Mouse (Mus musculus) cerebellum, adult 18-20 months (tissue): ENCODE results near the gene 1520401A03Rik.
A peak's percentile ranks its signal among the peaks of the same experiment; 100 is the strongest.
"Not testable (repeated sequence)": the region's sequence is repeated elsewhere in the genome, so short reads cannot be mapped to it uniquely, and the experiment has no call there.

ENCODE experiments used
- DNase-seq, 2 experiments: peaks; one replicate each; pipeline ENCODE4 v3.0.0; 2021

Gene 1520401A03Rik

GRCm38 (mm10) chr17:23722376-23723125 lies at the start of gene 1520401A03Rik:
Gene 1520401A03Rik, minus strand, starts transcription at chr17:23722783.
- DNase-seq: no peak

GRCm38 (mm10) chr17:23772219-23772556 lies 49.6 kb upstream of the 1520401A03Rik start:
- DNase-seq: not testable (repeated sequence)

- DNase-seq: peak; percentile 99
These were observed 49.0 kb upstream of the 1520401A03Rik start, which contains the start of gene Flywch1 for GRCm38 (mm10) chr17:23771284-23772218. Gene Flywch1, minus strand, starts transcription at chr17:23771602.

DNA sequence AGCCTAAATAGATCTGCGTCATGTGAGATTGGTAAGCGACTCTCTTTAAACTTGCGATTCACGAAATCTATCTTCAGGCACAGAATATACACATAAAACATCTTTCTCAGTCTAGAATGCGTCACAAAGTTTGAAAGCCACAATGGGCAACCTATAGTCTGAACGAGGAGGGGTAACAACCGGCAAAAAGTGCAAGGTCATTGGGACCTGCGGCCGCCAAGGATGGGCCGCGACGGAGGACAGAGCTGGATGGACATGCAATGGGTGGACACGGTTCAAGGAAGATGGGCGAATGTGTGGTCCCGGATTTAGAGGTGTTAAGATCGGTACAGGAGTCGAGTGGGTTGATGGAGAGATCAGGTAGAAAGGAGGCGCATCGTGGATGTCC lies 48.3 kb upstream of the 1520401A03Rik start:
- DNase-seq: no peak

DNA sequence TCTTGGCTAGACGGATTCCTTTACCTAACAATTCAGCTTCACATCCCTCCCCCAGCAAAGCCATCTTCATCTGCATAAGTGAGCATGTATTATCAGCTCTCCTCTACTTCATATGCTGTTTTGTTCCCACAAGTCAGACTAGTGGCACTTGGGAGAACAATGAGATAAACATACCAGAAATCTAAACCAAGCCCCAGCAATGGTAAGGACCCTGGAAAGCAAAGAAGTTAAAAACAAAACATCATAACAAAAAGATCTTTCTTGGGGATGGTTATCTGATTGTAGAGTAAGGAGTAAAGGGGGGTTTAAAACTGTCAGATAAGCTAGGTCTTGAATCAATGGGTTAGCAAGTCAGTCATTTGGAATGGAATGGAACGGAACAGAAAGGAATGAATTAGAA lies 47.9 kb upstream of the 1520401A03Rik start:
- no peak for DNase-seq

DNA sequence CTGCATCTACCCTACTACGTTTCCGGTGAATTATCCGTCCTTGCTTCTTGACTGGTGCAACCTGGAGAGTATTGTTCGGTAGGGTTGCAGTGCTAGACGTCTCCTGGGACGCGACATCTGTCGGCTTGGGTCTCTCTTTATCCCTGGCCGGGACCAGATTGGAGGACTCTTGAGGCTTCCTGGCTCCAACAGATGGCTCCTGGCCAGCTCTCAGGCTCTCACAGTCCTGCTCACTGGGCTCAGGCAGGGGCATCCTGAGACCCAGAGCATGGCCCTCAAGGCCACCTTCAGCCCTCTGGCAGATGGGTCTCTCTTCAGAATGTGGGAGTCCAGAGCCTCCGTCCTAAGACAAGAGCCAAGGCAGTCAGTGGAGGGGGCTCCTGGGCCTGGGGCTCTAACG lies 40.4 kb upstream of the 1520401A03Rik start:
- peak; percentile 66 to 67 for DNase-seq

DNA sequence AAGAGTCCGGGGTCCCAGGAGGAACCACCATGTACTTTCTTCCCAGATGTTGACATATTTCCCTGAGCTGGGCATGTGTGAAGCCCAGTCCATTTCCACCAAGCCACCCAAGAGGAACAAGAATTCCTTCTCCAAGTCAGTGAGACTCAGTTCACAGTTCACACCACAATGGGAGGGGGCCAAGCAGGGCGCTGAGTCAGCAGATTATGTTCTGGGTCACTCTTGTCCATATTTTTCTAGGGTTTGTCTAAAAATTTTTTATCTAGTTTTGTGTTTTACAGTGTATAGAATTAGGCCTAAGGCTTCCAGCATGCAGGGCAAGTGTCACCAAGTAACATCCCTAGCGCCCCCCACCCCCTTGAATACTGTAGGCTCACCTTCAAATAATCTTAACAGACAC lies 38.6 kb upstream of the 1520401A03Rik start:
- no peak for DNase-seq

DNA sequence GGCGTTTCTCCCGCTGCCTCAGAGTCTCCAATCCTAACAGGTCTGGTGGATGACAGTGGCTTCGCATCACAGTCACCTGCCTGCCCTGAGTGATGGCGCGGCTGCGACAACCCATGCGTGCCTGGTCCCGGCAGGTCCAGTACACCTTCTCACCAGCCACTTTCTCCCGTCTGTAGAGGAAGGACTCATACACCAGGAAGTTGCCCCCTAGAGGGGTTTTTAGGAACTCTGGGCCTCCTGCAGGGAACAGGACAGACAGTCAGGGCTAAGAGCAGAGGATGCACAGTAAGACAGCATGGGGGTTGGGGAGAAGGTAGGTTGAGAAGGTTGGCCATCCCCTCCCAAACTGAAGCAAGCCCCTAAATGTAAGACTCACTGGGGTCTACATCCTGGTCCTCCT lies 37.6 kb upstream of the 1520401A03Rik start:
- DNase-seq: no peak

GRCm38 (mm10) chr17:23758801-23759200 lies 36.2 kb upstream of the 1520401A03Rik start:
- DNase-seq: peak; percentile 45 to 57

GRCm38 (mm10) chr17:23757581-23757980 lies 35.0 kb upstream of the 1520401A03Rik start:
- no peak for DNase-seq

DNA sequence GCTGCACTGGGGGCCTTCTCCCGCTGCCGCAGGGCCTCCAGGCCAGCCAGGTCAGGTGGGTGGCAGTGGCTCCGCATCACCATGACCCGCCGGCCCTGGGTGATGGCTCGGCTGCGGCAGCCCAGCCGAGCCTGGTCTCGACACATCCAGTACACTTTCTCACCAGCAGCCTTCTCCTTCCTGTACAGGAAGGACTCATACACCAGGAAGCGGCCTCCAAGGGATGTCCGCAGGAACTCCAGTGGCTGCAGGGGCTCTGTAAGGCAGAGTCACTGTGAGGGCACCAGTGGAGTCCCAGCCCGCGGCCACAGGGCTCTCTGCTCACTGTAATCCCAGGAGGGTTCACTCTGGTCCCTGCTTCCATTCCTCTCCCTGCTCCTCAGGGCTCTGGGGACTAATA lies 33.1 kb upstream of the 1520401A03Rik start:
- DNase-seq: no peak

DNA sequence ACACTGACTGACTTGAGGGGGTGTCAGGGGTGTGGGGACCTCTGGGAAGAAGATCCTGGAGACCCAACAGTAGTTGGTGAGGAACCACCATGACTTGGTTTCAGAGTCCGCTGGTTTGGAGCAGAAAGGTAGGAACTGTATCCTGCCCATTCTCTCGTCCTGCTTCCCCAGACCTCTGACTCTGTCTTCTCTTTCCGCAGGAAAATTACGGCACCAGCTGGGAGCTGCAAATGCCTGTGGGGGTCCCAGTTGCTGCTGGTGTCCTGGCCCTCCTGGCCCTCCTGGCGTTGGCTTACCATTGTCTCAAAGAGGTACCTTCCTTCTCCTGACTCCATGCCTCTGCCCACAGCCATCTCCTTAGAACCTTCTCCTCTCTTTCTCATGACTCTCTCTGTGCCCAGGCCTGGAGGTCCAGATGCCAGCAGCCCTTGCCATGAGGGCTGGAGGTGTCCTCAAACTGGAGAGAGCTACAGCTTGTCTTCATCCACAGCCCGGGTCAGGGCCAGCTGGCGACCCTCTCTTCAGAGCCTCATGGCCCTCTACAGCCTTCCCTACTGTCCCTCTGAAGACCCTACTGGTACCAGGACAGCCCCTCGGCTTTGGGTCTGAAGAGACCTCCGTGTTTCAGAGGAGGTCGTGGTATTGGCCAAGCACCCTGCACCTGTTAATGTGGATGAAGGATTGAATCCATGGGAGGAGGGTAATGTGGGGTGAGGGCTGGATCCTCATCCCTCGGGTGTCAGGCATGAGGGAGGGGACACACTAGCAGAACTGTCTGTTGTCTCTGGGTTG lies 27.0 kb upstream of the 1520401A03Rik start:
- DNase-seq: no peak

GRCm38 (mm10) chr17:23748631-23749391 lies 26.2 kb upstream of the 1520401A03Rik start:
- DNase-seq: peak; percentile 83

- DNase-seq: no peak
These were observed 25.4 kb upstream of the 1520401A03Rik start for GRCm38 (mm10) chr17:23748026-23748425.

GRCm38 (mm10) chr17:23747471-23747870 lies 24.9 kb upstream of the 1520401A03Rik start:
- DNase-seq: no peak

- no peak for DNase-seq
These were observed 24.2 kb upstream of the 1520401A03Rik start for GRCm38 (mm10) chr17:23746767-23747166.

DNA sequence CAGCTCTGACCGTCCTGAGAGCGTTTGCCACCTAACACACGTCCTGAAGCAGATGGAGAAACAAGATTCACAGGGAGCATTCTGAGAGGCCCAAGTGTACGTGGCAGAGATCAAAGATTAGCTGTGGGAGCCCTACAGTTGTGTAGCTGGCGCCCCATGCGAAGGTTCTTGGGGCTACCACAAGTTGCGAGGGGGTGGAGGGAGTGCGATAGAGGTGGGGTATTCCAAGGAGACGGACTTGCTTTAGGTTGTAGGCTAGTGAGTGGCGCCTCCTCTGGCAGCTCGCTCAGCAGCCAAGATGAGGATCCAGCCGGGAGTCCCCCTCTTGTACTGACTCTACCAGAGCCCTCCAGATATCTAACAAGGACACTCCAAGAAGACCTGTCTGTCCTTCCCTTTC lies 23.7 kb upstream of the 1520401A03Rik start:
- DNase-seq: peak; percentile 34 to 36

DNA sequence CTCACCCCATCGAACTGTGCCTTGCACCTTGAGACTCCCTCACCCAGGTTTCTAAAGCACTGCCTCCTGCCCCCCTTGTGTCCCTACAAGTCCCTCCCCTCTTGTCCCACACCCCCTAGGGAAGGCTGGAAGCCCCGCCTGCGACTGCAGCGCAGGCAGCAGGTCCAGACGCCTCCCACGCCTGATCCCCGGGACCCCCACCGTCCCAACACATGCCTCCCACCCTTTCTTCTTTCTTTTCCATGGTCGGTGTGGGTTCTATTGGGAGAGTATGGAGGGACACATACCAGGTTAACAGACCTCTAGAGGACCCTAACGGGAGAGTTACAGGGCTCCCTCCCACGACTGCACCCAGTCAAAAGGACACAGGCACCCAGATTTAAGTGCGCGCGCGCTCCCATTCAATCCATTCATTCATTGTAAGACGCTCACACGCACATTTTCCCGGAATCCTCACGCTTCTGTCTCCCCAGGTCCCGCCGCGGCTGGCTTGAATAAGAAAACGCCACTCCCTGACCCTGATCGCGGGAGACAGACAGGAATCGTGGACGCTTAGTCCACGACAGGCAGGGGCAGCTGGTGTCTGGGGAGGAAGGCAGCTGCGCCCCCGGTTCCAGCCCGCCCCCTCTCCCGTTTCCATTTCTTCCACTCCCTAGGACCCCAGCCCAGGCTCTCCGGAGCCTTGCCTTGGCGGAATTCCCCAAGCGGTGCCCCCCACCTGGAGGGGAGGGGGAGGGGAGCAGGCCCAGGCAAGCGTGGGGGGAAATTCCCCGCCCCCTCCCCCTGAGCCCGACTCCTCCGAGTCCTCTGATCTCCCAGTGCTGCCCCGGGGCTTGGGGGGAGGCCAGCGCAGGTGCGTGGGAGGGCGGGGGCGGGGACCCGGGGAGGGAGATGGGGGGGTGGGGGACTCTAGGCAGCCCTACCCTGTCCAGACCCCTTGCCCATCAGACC lies 23.0 kb upstream of the 1520401A03Rik start, which contains the start of gene Kremen2:
Gene Kremen2, minus strand, starts transcription at position 533 of the 951 bp plus-strand sequence.
- DNase-seq: peak in 1 of 2 experiments; percentile 26

DNA sequence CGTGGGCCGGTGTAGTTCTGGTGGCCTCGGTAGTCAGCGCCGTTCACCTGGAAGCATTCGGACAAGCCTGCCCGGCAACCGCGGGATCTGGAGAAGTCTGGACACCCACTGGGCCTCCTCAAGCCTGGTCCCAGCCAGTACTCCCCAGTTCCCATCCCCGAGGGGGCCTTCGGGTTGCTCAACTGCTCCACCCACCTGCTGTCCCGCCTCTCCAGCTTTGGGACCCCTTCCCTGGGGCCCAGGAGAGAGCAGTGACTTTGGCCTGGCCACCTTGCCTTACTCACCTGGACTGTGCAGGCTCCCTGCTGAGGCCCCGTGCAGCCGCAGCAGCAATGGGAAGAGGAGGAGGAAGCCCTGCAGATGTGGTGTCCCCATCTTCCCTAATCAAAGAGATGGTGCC lies 22.1 kb upstream of the 1520401A03Rik start:
- no peak for DNase-seq

GRCm38 (mm10) chr17:23744076-23744475 lies 21.5 kb upstream of the 1520401A03Rik start:
- DNase-seq: no peak

- DNase-seq: no peak
These were observed 20.4 kb upstream of the 1520401A03Rik start for GRCm38 (mm10) chr17:23742941-23743340.
